Mouse (Mus musculus): Measurements from ENCODE around the gene Ube2e2. TPM values are rescaled to one million over a fixed set of nuclear protein-coding genes. Genes with fewer than 3 reads are reported as not detected.

The Ube2e2 gene
- polyA plus RNA-seq (2012; rRNA removed), result 139 and 144 TPM in 2 replicates

GRCm38 (mm10) chr14:18893947-18894445, at the start of gene Ube2e2:
Gene Ube2e2, minus strand, starts transcription at chr14:18894267.

